Mouse (Mus musculus) MEL (cell line): ENCODE results near the gene Tmem170b. TPM values are rescaled to one million over a fixed set of nuclear protein-coding genes. Genes with fewer than 3 reads are reported as not detected.

Experiments
- DNase-seq: peaks from one replicate; pipeline ENCODE4 v3.0.0; 2011; ENCODE audit warnings: low read depth, low spot score
- H3K27ac ChIP-seq: 2 replicates; pipeline ENCODE4 v1.5.1; 2012; ENCODE audit warnings: low read depth, mild to moderate bottlenecking, control low read depth, low read length, moderate library complexity; ENCODE audit not compliant: control insufficient read depth
- H3K27me3 ChIP-seq, 2 experiments: fragments of 150-350 bp in 1 of 2; sonication (generic) in 1 of 2; 2 replicates each; pipeline ENCODE4 v1.6.1; 2012; ENCODE audit warnings: low read length in 2 of 2, mild to moderate bottlenecking in 2 of 2, improper control_type of control experiment in 1 of 2, moderate library complexity in 1 of 2; ENCODE audit not compliant: insufficient read depth in 2 of 2, control insufficient read depth in 1 of 2
- H3K36me3 ChIP-seq, 2 experiments: 2 replicates each; pipeline ENCODE4 v1.6.1; 2012 to 2014; ENCODE audit warnings: low read length in 2 of 2, improper control_type of control experiment in 1 of 2, inconsistent platforms in 1 of 2, mild to moderate bottlenecking in 1 of 2; ENCODE audit not compliant: insufficient read depth in 2 of 2, control insufficient read depth in 1 of 2
- H3K4me1 ChIP-seq, 2 experiments: fragments of 150-350 bp in 1 of 2; sonication (generic) in 1 of 2; 2 replicates each; pipeline ENCODE4 v1.6.1; 2012; ENCODE audit warnings: low read length in 2 of 2, improper control_type of control experiment in 1 of 2, mild to moderate bottlenecking in 1 of 2; ENCODE audit not compliant: insufficient read depth in 2 of 2, control insufficient read depth in 1 of 2
- H3K4me3 ChIP-seq, 2 experiments: fragments of 150-350 bp in 1 of 2; sonication (generic) in 1 of 2; 2 replicates each; pipeline ENCODE4 v1.5.1; 2012; ENCODE audit warnings: low read depth in 2 of 2, low read length in 2 of 2, mild to moderate bottlenecking in 2 of 2, moderate library complexity in 2 of 2, control low read depth in 1 of 2, improper control_type of control experiment in 1 of 2; ENCODE audit not compliant: control insufficient read depth in 1 of 2, insufficient read depth in 1 of 2
- H3K79me2 ChIP-seq: 2 replicates; pipeline ENCODE4 v1.6.1; 2012; ENCODE audit warnings: mild to moderate bottlenecking, low read length, moderate library complexity; ENCODE audit not compliant: control insufficient read depth, poor library complexity, insufficient read depth
- H3K9ac ChIP-seq: 2 replicates; pipeline ENCODE4 v1.6.1; 2012; ENCODE audit warnings: low read depth, mild to moderate bottlenecking, control low read depth, low read length, moderate library complexity; ENCODE audit not compliant: control insufficient read depth, poor library complexity, severe bottlenecking
- H3K9me3 ChIP-seq: fragments of 150-350 bp; sonication (generic); replicated peaks from 2 replicates; pipeline ENCODE4 v1.6.1; 2012; ENCODE audit warnings: mild to moderate bottlenecking, low read length, improper control_type of control experiment, moderate library complexity; ENCODE audit not compliant: insufficient read depth
- CHD1 ChIP-seq: IDR thresholded peaks from 2 replicates; pipeline ENCODE4 v1.6.1; 2012; ENCODE audit warnings: low read depth, mild to moderate bottlenecking, inconsistent platforms, low read length, improper control_type of control experiment
- E2F4 ChIP-seq: IDR thresholded peaks from 2 replicates; pipeline ENCODE4 v1.6.1; 2011; ENCODE audit warnings: low read depth, low read length, improper control_type of control experiment, borderline replicate concordance
- ELF1 ChIP-seq: IDR thresholded peaks from 2 replicates; pipeline ENCODE4 v1.6.1; 2014; ENCODE audit warnings: low read depth, mild to moderate bottlenecking, inconsistent platforms, low read length, improper control_type of control experiment, moderate library complexity
- ETS1 ChIP-seq: IDR thresholded peaks from 2 replicates; pipeline ENCODE4 v1.6.1; 2012; ENCODE audit warnings: low read depth, mild to moderate bottlenecking, inconsistent platforms, low read length, improper control_type of control experiment, moderate library complexity
- GABPA ChIP-seq: IDR thresholded peaks from 2 replicates; pipeline ENCODE4 v1.6.1; 2012; ENCODE audit warnings: low read depth, mild to moderate bottlenecking, inconsistent platforms, low read length, improper control_type of control experiment, moderate library complexity
- GATA1 ChIP-seq: IDR thresholded peaks from 2 replicates; pipeline ENCODE4 v1.6.1; 2011; ENCODE audit warnings: low read depth, low read length, improper control_type of control experiment
- HCFC1 ChIP-seq: IDR thresholded peaks from 2 replicates; pipeline ENCODE4 v1.6.1; 2012; ENCODE audit warnings: low read depth, mild to moderate bottlenecking, inconsistent platforms, low read length, improper control_type of control experiment, moderate library complexity
- JUND ChIP-seq: IDR thresholded peaks from 2 replicates; pipeline ENCODE4 v1.6.1; 2011; ENCODE audit warnings: low read depth, mild to moderate bottlenecking, improper control_type of control experiment, low read length
- KAT2A ChIP-seq: conservative IDR thresholded peaks from 2 replicates; pipeline ENCODE4 v1.6.1; 2012; ENCODE audit warnings: low read depth, low read length, improper control_type of control experiment, inconsistent platforms
- MAZ ChIP-seq: IDR thresholded peaks from 2 replicates; pipeline ENCODE4 v1.6.1; 2012; ENCODE audit warnings: low read depth, mild to moderate bottlenecking, inconsistent platforms, low read length, improper control_type of control experiment
- MEF2A ChIP-seq: IDR thresholded peaks from 2 replicates; pipeline ENCODE4 v1.6.1; 2014; ENCODE audit warnings: low read depth, mild to moderate bottlenecking, inconsistent platforms, low read length, improper control_type of control experiment; ENCODE audit not compliant: poor library complexity, insufficient replicate concordance, severe bottlenecking; ENCODE audit errors: extremely low read depth
- MYB ChIP-seq: IDR thresholded peaks from 2 replicates; pipeline ENCODE4 v1.6.1; 2011; ENCODE audit warnings: mild to moderate bottlenecking, low read depth, low read length, improper control_type of control experiment
- MYC ChIP-seq: IDR thresholded peaks from 2 replicates; pipeline ENCODE4 v1.6.1; 2011; ENCODE audit warnings: low read depth, mild to moderate bottlenecking, low read length, improper control_type of control experiment, moderate library complexity
- POLR2A ChIP-seq, 2 experiments: IDR thresholded peaks; 2 replicates each; pipeline ENCODE4 v1.6.1; 2011 to 2012; ENCODE audit warnings: low read length in 2 of 2, mild to moderate bottlenecking in 2 of 2, control low read depth in 1 of 2, improper control_type of control experiment in 1 of 2, low read depth in 1 of 2, moderate library complexity in 1 of 2; ENCODE audit not compliant: control insufficient read depth in 1 of 2, insufficient read depth in 1 of 2, poor library complexity in 1 of 2
- RCOR1 ChIP-seq: IDR thresholded peaks from 2 replicates; pipeline ENCODE4 v1.6.1; 2012; ENCODE audit warnings: low read depth, mild to moderate bottlenecking, inconsistent platforms, low read length, improper control_type of control experiment
- SMC3 ChIP-seq: IDR thresholded peaks from 2 replicates; pipeline ENCODE4 v1.6.1; 2011; ENCODE audit warnings: low read depth, low read length, improper control_type of control experiment
- TBP ChIP-seq: IDR thresholded peaks from 2 replicates; pipeline ENCODE4 v1.8.0; 2011; ENCODE audit warnings: low read depth, low read length, improper control_type of control experiment
- USF1 ChIP-seq: IDR thresholded peaks from 2 replicates; pipeline ENCODE4 v1.6.1; 2014; ENCODE audit warnings: low read depth, mild to moderate bottlenecking, inconsistent platforms, low read length, improper control_type of control experiment, moderate library complexity
- ZMIZ1 ChIP-seq: IDR thresholded peaks from 2 replicates; pipeline ENCODE4 v1.6.1; 2012; ENCODE audit warnings: low read depth, mild to moderate bottlenecking, inconsistent platforms, low read length, improper control_type of control experiment, moderate library complexity
- polyA plus RNA-seq, 2 experiments: library from polyadenylated mRNA; stranded (reverse) in 1 of 2; unstranded in 1 of 2; fragments of >175 nt in 1 of 2; fragments of >200 nt in 1 of 2; gene quantifications; 2 replicates each; pipeline versions ENCODE4 v1.2.1 to v1.2.4; 2012; ENCODE audit warnings: low replicate concordance in 2 of 2, low read depth in 1 of 2; ENCODE audit not compliant: insufficient read length in 2 of 2, insufficient read depth in 1 of 2, missing spikeins in 1 of 2
- total RNA-seq: library from RNA; depleted of rRNA; stranded (reverse); fragments of 300-350 nt; gene quantifications from 2 replicates; pipeline ENCODE4 v1.2.3, GENCODE M21; 2012

Gene Tmem170b
- total and polyA plus RNA-seq, 3 experiments, result 5.2 to 7.0 TPM; not detected in 1

DNA sequence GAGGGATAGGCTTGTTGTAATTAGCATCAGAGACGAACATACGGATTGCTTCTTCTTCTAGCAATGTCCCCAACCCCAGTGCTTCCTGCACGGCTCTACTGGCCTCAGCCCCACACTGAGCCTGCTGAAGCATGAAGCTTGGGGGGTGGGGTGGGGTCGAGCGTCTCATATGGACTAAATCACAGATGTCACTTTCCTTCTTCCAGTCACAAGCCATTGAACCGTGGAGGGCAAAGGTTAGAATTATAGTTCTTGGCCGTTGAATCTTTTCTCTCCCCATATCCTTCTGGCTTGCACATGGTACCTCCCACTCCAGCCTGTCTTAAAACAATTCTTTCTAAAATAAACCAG lies 71.1 kb downstream of the Tmem170b start:
- Histone ChIP-seq H3K27ac (no peak overlapping the region), H3K9me3 (no peaks in the 10 kb centered on the region), H3K4me1 (no peaks in the 10 kb centered on the region), H3K36me3 (no peaks in the 10 kb centered on the region), H3K27me3 (no peaks in the 10 kb centered on the region), H3K4me3 (no peak overlapping the region), H3K9ac (no peak overlapping the region), H3K79me2 (no peaks in the 10 kb centered on the region)
- no peak for TF ChIP-seq POLR2A (IDR thresholded peaks at IDR 0.05; ENCODE audit: control insufficient read depth in 1 of 2, insufficient read depth in 1 of 2, low read depth in 1 of 2, low read length in 2 of 2, poor library complexity in 1 of 2)
- TF ChIP-seq RCOR1, result no peak
- TF ChIP-seq TBP, result no peak
- TF ChIP-seq SMC3, result no peak
- TF ChIP-seq GABPA, result no peak
- no peak for DNase-seq

DNA sequence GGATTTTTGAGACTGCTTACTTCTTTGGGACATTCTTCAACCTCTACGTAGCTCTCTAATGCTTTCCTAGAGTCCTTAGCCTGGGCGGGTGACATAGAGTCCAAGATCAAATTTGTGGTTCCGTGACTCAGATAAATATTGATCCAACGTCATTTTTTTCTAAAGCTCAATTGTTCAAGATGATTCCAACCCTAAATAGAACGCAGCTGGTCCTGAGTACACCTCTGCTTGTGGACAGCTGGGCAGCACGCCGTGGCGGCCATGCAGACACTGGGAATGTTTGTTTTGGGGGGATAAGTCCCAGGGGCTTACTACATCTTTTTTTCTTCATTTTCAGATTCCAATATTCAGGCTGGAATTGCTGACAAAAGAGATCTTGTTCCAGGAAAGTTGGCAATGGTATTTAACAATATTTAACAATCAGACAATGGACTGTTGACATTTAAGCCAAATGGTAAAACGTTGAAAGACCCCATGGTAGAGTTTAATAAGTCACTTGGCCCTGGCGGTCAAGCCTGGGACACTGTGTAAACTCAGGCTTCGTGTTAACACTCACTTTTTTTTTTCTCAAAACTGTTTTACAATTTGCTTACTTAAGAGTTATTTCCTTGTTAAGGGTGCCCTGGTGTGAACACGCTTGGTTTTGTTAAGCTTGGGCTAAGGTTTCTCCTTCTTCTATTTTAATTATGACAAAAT lies 75.3 kb downstream of the Tmem170b start:
- no peak overlapping the region for H3K27ac ChIP-seq
- H3K9ac ChIP-seq, result no peak overlapping the region
- H3K79me2 ChIP-seq, result no peaks in the 10 kb centered on the region
- no peaks in the 10 kb centered on the region for H3K9me3 ChIP-seq
- no peak overlapping the region for H3K4me3 ChIP-seq
- TF ChIP-seq ETS1 (no peak), MEF2A (no peak), HCFC1 (no peak), CHD1 (no peak), GATA1 (no peak), JUND (no peak), KAT2A (no peak), MAZ (no peak), MYB (no peak), MYC (no peak), ELF1 (no peak), E2F4 (no peak), TBP (no peak), RCOR1 (no peak), USF1 (no peak), ZMIZ1 (no peak)
- H3K27me3 ChIP-seq, result no peaks in the 10 kb centered on the region
- no peaks in the 10 kb centered on the region for H3K4me1 ChIP-seq
- DNase-seq, result no peak
- H3K36me3 ChIP-seq, result no peaks in the 10 kb centered on the region
